Mouse (Mus musculus) megakaryocyte, adult 5-6 weeks (primary cell): ENCODE measurements around the gene C1ql2. TPM values are rescaled to one million over a fixed set of nuclear protein-coding genes. Genes with fewer than 3 reads are reported as not detected.

Experiments used
- ATAC-seq: 2 replicates; pipeline ENCODE4 v1.8.0; 2016; ENCODE audit warnings: mild to moderate bottlenecking, inconsistent platforms; ENCODE audit not compliant: poor library complexity, severe bottlenecking
- total RNA-seq, 2 experiments: library from RNA; stranded (forward) in 1 of 2; stranded (reverse) in 1 of 2; fragments of 153-499, 151-499 nt in 1 of 2; fragments of 221-1000, 200-1000 nt in 1 of 2; gene quantifications; 2 replicates each; pipeline versions ENCODE4 v1.2.3 to v1.2.4; 2015 to 2017

The C1ql2 gene
- total RNA-seq (2015) (not detected in 2 replicates), total RNA-seq (2017) (not detected in 2 replicates)

DNA sequence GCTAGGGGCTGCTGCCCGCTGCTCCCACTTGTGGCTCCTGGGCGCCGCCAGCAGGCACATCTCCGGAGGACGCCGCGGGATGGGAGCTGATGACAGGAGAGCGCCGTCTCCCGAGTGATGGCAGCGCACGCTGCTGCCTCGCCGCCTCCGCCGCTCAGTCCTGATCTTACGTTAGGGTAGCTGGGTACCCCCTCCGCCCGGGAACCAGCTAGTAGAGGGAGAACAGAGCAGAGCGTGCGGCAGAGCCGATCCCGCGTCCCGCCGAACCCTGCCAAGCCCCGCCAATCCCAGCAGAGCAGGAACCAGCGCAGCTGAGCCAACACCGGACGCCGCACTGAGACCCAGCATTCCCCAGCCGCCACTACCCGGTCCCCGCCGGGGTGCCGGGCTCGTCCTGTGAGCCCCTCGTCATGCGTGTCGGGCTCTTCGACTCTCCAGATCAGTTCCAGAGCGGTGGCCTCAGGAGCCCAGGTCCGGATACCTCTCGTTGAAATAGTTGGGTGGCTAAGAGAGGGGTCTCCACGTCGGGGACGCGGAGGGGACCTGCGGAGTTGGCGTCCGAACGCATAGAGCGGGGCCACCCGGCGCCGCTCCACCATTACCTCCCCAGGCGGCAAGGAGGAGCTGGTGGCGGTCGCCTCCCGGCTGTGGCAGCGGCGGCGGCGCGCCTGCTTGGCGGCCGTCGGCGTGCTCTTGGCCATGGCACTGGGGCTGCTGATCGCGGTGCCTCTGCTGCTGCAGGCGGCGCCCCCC lies at the start of gene C1ql2:
C1ql2 (plus strand) TSS at position 164 of the 753 bp plus-strand sequence.
- ATAC-seq, result no peak

DNA sequence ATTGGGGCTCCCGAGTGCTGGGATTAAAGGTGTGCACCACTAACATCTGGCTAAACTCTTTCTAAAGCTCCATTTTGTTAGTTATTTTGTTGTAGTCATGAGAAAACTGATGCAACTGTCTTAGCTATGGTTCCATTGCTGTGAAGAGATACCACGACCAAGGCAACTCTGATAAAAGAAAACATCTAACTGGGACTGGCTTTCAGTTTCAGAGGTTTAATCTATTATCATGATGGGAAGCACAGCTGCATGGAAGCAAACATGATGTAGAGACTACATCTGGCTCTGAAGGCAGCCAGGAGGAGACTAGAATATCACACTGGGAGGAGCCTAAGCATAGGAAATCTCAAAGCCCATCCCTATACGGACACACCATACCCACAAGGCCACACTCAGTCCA lies 48.7 kb upstream of the C1ql2 start:
- ATAC-seq, result no peak

- peak; percentile 86 for ATAC-seq
Measured at GRCm38 (mm10) chr1:120293803-120294202, 46.6 kb upstream of the C1ql2 start.

- no peak for ATAC-seq
Measured at GRCm38 (mm10) chr1:120296936-120297335, 43.4 kb upstream of the C1ql2 start.

GRCm38 (mm10) chr1:120305801-120306200 lies 34.6 kb upstream of the C1ql2 start:
- ATAC-seq, result no peak

DNA sequence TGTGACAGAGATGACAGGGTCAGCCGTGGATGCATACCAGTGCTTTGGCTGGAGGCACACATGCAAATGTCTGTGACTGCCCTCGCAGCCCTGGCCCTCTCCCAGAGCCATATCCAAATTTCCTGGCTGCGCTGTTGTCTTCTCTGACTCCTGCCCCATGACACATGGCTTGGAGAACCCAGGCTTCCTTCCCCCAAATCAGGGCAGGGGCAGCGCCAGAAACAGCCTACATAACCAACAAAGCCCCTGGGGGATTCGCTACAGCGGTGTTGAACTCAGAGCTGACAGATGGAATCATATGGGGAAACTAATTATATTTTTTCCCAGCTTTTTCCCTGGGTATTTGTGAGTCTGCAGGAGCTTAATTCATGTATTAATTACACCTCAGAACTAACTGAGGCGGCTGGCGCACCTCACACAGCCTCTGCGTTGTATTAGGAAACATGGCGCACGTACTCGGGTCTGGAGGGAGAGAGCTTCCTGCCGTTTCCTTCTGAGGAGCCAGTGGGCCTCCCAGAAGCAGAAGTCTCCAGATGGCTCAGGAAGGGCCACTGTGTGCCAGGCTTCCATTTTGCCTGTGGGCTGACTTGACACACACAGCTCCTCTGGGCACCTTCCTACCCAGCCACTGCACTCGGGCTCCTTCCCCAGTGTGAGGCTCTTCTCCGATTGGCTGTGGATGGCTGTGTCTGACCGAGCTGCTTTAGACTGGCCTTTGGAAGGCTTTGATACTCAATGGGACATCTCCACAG lies 18.9 kb upstream of the C1ql2 start:
- no peak for ATAC-seq

GRCm38 (mm10) chr1:120323131-120323561 lies 17.2 kb upstream of the C1ql2 start:
- ATAC-seq, result no peak

- peak; percentile 54 for ATAC-seq
Measured at GRCm38 (mm10) chr1:120327714-120328113, 12.7 kb upstream of the C1ql2 start.

DNA sequence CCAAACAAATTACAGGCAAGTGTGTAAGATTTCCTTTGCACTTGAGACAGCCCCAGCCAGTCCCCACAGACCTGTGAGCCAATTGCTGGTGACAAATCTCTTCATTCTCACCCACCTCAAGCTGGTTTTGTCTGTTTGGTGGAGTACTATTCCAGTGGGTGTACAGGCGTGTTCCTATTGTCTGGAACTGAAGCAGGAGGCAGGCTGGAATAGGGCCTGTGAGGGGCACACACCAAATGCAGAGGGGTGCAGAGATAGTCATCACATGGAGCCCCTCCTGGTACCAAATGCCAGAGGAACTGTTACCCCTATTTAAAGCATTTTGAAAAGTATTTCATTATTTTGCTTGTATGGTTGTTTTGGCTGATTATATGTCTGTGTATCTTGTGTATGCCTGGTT lies 12.2 kb upstream of the C1ql2 start:
- ATAC-seq, result no peak

DNA sequence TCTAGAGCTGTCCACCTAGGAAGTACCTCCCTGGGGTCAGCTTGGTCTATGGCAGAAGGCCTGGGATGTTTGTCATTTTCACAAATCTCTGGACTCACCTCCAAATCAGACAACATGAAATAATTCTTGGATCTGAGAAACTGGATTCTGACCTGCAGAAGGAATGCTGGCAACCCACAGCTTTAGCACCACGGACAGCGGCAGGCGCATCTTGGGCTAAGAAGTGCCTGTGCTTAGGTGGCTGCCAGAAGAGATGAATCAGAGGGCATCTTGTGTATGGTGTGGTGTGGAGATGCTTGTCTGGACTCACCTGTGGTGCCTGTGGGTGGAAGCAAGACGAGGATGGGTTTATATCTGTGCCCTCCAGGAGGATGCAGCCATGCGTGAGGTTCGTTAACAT lies 8.5 kb upstream of the C1ql2 start:
- ATAC-seq, result no peak

GRCm38 (mm10) chr1:120337970-120338369 lies 2.4 kb upstream of the C1ql2 start:
- no peak for ATAC-seq

- ATAC-seq, result no peak
Measured at GRCm38 (mm10) chr1:120341172-120341675, 842 bp downstream of the C1ql2 start.

DNA sequence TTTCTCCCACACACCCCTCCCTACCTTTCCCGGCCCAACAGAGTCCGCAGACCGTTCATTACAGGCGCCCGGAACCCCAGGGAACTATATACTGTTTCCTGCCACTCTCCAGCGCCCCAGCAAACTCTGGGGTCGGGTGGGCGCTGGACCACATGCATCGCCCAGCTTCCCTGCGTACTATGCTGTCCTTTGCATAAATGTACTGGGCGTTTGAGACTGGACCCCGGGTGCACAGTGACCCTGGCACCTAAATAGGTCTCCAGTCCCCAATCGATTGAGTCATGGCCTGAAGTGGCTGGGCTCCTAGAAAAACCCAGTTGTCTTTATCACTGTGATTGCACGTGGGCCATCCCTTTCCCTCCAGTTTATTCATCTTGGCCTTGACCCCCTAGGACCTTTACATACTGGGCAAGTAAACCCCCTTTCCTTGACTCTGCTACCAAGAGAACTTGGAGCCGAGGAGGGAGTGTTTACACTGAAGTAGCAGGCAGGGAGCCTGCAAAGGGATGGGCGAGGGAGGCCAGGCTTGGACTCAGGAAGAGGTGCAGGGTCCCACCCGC lies 1.5 kb downstream of the C1ql2 start:
- ATAC-seq, result no peak

GRCm38 (mm10) chr1:120342371-120342821 lies 2.0 kb downstream of the C1ql2 start:
- ATAC-seq, result no peak

DNA sequence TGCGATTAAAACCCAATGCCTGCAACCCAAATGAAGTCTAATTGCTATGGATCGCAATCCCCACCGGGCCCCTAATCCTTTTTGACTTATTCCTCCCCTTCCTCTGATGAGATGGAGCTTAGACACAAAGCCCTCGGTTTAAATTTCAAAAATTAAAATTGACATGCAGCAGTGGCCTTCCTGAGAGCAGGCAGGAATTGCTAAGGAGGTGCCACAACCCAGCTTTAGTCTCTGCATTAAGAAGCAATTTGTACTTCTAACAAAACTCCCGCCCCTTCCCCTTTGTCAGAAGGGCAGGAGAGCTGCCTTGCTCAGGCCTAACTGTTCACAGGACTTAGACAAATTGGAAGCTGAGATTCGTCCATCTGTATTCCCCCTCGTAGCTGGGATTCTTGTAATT lies 4.6 kb downstream of the C1ql2 start:
- no peak for ATAC-seq

GRCm38 (mm10) chr1:120354387-120354786 lies 14.0 kb downstream of the C1ql2 start:
- no peak for ATAC-seq

DNA sequence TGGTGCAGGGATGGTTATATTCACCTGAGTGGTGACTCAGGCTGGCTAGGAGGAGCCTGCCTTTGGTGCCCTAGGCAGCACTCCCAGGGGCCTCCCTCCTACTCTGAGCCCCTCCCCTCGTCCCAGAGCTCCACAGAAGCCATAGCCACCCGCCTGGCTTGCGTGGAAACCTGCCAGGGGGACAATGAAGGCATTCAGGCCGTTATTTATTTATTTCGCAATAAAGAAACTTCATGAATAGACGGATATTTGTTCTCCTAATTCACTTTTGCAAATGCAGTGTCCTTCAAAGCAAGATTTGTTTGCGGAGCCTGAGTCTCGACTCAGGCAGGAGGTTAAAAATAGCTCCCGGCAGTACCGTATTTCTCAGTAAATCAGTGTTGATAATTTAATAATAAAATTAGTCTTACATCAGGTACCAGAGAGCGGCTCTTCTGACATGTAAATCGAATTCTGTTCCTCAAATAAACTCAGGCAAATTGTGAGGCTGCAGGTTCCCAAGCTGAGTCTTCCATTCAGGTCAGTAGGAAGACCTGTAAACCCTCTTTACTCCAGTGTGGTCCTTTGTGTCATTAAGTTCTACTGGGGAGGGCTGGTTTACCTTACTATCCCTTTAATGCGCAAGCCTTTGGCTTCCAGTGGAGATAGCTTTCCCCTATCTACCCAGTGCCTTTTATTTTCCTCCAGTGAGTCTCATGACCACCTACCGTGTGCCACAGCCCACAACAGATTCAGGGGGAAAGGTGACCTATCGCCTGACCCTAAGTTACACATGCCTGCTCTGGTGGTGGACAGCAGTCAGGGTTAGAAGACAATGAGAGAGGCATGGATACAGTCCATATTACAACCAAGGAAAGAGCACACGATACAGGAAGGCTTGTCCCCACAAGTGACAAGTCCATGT lies 17.2 kb downstream of the C1ql2 start:
- no peak for ATAC-seq

DNA sequence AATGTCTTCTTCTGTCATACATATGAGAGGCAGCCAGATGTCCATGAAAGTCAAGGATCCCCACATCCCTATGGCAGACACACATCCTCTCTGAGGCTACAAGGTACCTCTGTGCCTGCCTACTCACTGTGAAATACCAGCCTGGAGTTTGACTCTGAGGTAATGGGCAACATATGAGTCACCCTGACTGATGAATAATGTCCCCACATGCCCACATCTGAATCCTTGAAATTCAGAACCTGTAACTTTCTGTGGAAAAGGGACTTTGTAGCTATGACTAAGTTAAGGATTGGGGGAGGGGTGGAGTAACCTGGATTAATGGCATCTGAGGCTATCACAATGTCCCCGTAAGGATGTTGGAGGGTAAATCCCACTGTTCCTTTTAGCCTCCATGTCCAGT lies 23.3 kb downstream of the C1ql2 start:
- ATAC-seq, result no peak

- no peak for ATAC-seq
Measured at GRCm38 (mm10) chr1:120368138-120368537, 27.8 kb downstream of the C1ql2 start.

GRCm38 (mm10) chr1:120374131-120374530 lies 33.7 kb downstream of the C1ql2 start:
- no peak for ATAC-seq

- no peak for ATAC-seq
Measured at GRCm38 (mm10) chr1:120374832-120375231, 34.5 kb downstream of the C1ql2 start.
